Mouse (Mus musculus): ENCODE measurements around the gene Bub1b. TPM values are rescaled to one million over a fixed set of nuclear protein-coding genes. Genes with fewer than 3 reads are reported as not detected.

The Bub1b gene
- total RNA-seq, 1 experiment, result 115 TPM

DNA sequence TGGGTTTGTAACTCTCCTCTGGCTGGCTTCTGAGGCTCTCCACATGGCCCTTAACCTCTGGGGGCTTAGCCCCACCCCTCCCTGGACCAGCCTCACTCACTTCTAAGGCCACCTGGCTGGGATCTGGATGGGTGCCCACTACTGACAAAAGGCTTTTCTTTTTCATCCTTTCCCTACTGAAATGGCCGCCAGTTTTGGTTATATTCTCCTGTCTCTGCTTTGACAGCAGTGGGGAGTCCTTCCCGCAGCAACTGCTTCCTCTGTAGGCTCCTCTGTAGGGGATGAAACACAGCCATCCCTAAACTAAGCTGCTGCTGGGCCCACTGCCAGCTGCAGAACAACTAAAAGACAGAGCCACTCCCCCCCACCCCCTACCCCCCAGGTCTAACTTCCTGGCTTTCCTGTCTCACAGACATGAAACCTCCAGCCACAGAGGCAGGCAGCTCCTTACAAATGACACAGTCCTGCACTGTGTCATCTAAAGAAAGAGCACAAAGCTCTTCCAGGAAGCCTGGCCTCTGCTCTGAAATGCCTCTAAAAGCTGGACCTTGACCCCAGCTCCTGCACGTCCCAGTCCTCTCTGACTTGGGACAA lies 58.8 kb downstream of the Bub1b start:
- Histone ChIP-seq H3K36me3 (ENCODE audit: control insufficient read depth, insufficient read depth, low read length, poor library complexity, severe bottlenecking) (no peaks in the 10 kb centered on the region), H3K27ac (ENCODE audit: insufficient read depth, low read depth, low read length, poor library complexity, severe bottlenecking) (no peak overlapping the region), H3K9ac (ENCODE audit: insufficient read depth, low read depth, low read length, poor library complexity, severe bottlenecking) (no peak overlapping the region), H3K4me3 (ENCODE audit: insufficient read depth in 1 of 2, low read depth in 1 of 2, low read length in 2 of 2, poor library complexity in 1 of 2, severe bottlenecking in 1 of 2) (no peak overlapping the region), H3K9me3 (ENCODE audit: control insufficient read depth, insufficient read depth, low read depth, low read length) (no peaks in the 10 kb centered on the region), H3K4me1 (ENCODE audit: control insufficient read depth in 2 of 2, insufficient read depth in 2 of 2, low read length in 2 of 2, poor library complexity in 1 of 2) (peaks cover 10 to 25% of the 10 kb centered on the region in 2 experiments)
- in situ Hi-C loops (cut with MboI; ENCODE audit: low sequenced_read_pairs in 2 of 2, unreplicated experiment in 2 of 2), result no loop called here
- DNase-seq (ENCODE audit: low read depth, low spot score), result no peak
- TF ChIP-seq ZC3H11A (IDR thresholded peaks at IDR 0.05; ENCODE audit: borderline replicate concordance, low read depth, low read length) (no peak), CHD2 (IDR thresholded peaks at IDR 0.05; ENCODE audit: low read depth, low read length) (no peak), ZNF384 (IDR thresholded peaks at IDR 0.05; ENCODE audit: low read depth, low read length) (no peak), MAFK (IDR thresholded peaks at IDR 0.05; ENCODE audit: insufficient read depth, low read depth, low read length) (no peak), HCFC1 (IDR thresholded peaks at IDR 0.05; ENCODE audit: borderline replicate concordance, insufficient read depth, low read length) (no peak)

DNA sequence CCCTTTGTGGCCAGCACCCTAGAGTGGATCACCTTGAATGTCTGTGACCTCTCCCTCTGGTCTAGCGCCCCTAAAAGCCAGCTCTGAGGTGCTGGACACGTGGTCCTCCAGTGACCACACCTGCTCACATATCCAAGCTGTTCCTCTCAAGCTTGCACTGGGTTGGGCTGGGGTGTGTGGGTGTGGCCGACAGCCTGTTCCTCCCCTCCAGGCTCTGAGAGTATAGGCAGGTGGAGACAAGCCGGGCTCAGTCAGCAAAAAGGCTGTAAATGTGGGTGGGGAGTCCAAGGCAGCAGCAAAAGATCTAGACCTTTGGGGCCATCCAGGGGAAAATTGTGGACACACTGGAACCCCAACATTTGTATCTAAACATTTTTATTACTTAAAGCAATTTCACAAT lies 60.4 kb downstream of the Bub1b start:
- no peak overlapping the region for H3K27ac ChIP-seq (ENCODE audit: insufficient read depth, low read depth, low read length, poor library complexity, severe bottlenecking)
- H3K4me1 ChIP-seq (ENCODE audit: control insufficient read depth in 2 of 2, insufficient read depth in 2 of 2, low read length in 2 of 2, poor library complexity in 1 of 2), result peaks cover 12 to 31% of the 10 kb centered on the region in 2 experiments
- no peak overlapping the region for H3K4me3 ChIP-seq (ENCODE audit: insufficient read depth in 1 of 2, low read depth in 1 of 2, low read length in 2 of 2, poor library complexity in 1 of 2, severe bottlenecking in 1 of 2)
- no peak for DNase-seq (ENCODE audit: low read depth, low spot score)
- no peak for TF ChIP-seq ZNF384 (IDR thresholded peaks at IDR 0.05; ENCODE audit: low read depth, low read length)
- TF ChIP-seq ZC3H11A (IDR thresholded peaks at IDR 0.05; ENCODE audit: borderline replicate concordance, low read depth, low read length), result no peak
- TF ChIP-seq CHD2 (IDR thresholded peaks at IDR 0.05; ENCODE audit: low read depth, low read length), result no peak
- no peak for TF ChIP-seq MAFK (IDR thresholded peaks at IDR 0.05; ENCODE audit: insufficient read depth, low read depth, low read length)
- TF ChIP-seq HCFC1 (IDR thresholded peaks at IDR 0.05; ENCODE audit: borderline replicate concordance, insufficient read depth, low read length), result no peak
- no peaks in the 10 kb centered on the region for H3K36me3 ChIP-seq (ENCODE audit: control insufficient read depth, insufficient read depth, low read length, poor library complexity, severe bottlenecking)
- in situ Hi-C loops (cut with MboI; ENCODE audit: low sequenced_read_pairs in 2 of 2, unreplicated experiment in 2 of 2), result no loop called here
- H3K9me3 ChIP-seq (ENCODE audit: control insufficient read depth, insufficient read depth, low read depth, low read length), result no peaks in the 10 kb centered on the region
- H3K9ac ChIP-seq (ENCODE audit: insufficient read depth, low read depth, low read length, poor library complexity, severe bottlenecking), result no peak overlapping the region

DNA sequence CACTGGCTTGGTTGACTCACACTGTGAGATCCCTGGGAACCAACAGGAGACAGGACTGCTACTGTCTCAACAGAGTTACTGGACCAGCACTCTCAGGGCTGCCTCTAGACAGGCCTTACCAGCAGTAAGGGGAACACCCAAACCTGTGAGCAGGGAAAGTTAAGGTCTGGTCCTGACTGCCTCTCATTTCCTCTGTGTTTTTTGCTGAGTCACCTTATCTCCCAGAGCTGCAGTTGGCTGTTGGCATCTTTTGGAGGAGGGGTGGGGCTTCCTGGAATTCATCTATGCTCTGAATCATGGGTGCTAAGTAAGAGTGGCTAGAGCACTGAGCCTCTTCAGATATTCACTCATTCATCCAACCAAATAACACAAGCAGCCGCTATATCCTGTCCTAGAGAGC lies 61.1 kb downstream of the Bub1b start:
- 0 out of 4 replicates have a peak overlapping the region, but pooled peaks of 1 of the 2 experiments have one; percentile 9 for H3K4me3 ChIP-seq (ENCODE audit: insufficient read depth in 1 of 2, low read depth in 1 of 2, low read length in 2 of 2, poor library complexity in 1 of 2, severe bottlenecking in 1 of 2)
- H3K27ac ChIP-seq (ENCODE audit: insufficient read depth, low read depth, low read length, poor library complexity, severe bottlenecking), result peak overlapping the region; percentile 52; the same call in 1 of the 2 replicates
- no peak overlapping the region; the same call in 1 of the 2 replicates for H3K9ac ChIP-seq (ENCODE audit: insufficient read depth, low read depth, low read length, poor library complexity, severe bottlenecking)
- no peaks in the 10 kb centered on the region for H3K9me3 ChIP-seq (ENCODE audit: control insufficient read depth, insufficient read depth, low read depth, low read length)
- no peak for TF ChIP-seq CHD2 (IDR thresholded peaks at IDR 0.05; ENCODE audit: low read depth, low read length)
- no peak for TF ChIP-seq ZC3H11A (IDR thresholded peaks at IDR 0.05; ENCODE audit: borderline replicate concordance, low read depth, low read length)
- TF ChIP-seq HCFC1 (IDR thresholded peaks at IDR 0.05; ENCODE audit: borderline replicate concordance, insufficient read depth, low read length), result no peak
- no peak for TF ChIP-seq ZNF384 (IDR thresholded peaks at IDR 0.05; ENCODE audit: low read depth, low read length)
- peak; percentile 96 for TF ChIP-seq MAFK (IDR thresholded peaks at IDR 0.05; ENCODE audit: insufficient read depth, low read depth, low read length)
- H3K36me3 ChIP-seq (ENCODE audit: control insufficient read depth, insufficient read depth, low read length, poor library complexity, severe bottlenecking), result no peaks in the 10 kb centered on the region
- in situ Hi-C loops (cut with MboI; ENCODE audit: low sequenced_read_pairs in 2 of 2, unreplicated experiment in 2 of 2), result no loop called here
- H3K4me1 ChIP-seq (ENCODE audit: control insufficient read depth in 2 of 2, insufficient read depth in 2 of 2, low read length in 2 of 2, poor library complexity in 1 of 2), result peaks cover 12 to 37% of the 10 kb centered on the region in 2 experiments
- DNase-seq (ENCODE audit: low read depth, low spot score), result no peak

DNA sequence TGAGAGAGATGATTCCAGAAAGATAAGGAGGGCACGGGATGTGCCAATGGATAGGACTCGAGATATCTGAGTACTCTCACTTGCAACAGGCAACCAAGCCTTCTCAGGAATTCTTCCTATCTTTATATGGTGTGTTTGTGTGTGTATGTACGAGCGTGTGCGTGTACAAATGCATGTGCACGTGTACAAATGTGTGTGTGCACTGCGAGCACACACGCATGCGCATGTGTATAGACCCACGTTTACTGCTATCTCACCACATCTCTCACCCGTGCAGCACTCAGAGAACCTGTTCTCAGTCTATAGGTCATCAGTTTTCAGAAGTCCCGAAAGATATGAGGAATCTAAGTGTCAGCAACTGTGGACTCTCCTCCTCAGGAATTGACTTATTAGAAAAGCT lies 61.5 kb downstream of the Bub1b start:
- TF ChIP-seq ZNF384 (IDR thresholded peaks at IDR 0.05; ENCODE audit: low read depth, low read length), result no peak
- no peak for TF ChIP-seq ZC3H11A (IDR thresholded peaks at IDR 0.05; ENCODE audit: borderline replicate concordance, low read depth, low read length)
- TF ChIP-seq HCFC1 (IDR thresholded peaks at IDR 0.05; ENCODE audit: borderline replicate concordance, insufficient read depth, low read length), result no peak
- no peak for TF ChIP-seq CHD2 (IDR thresholded peaks at IDR 0.05; ENCODE audit: low read depth, low read length)
- TF ChIP-seq MAFK (IDR thresholded peaks at IDR 0.05; ENCODE audit: insufficient read depth, low read depth, low read length), result no peak
- Histone ChIP-seq H3K36me3 (ENCODE audit: control insufficient read depth, insufficient read depth, low read length, poor library complexity, severe bottlenecking) (no peaks in the 10 kb centered on the region), H3K27ac (ENCODE audit: insufficient read depth, low read depth, low read length, poor library complexity, severe bottlenecking) (no peak overlapping the region; the same call in 1 of the 2 replicates), H3K4me1 (ENCODE audit: control insufficient read depth in 2 of 2, insufficient read depth in 2 of 2, low read length in 2 of 2, poor library complexity in 1 of 2) (peaks cover 12 to 34% of the 10 kb centered on the region in 2 experiments), H3K9ac (ENCODE audit: insufficient read depth, low read depth, low read length, poor library complexity, severe bottlenecking) (no peak overlapping the region), H3K9me3 (ENCODE audit: control insufficient read depth, insufficient read depth, low read depth, low read length) (no peaks in the 10 kb centered on the region), H3K4me3 (ENCODE audit: insufficient read depth in 1 of 2, low read depth in 1 of 2, low read length in 2 of 2, poor library complexity in 1 of 2, severe bottlenecking in 1 of 2) (no peak overlapping the region; a peak in 1 of 4 replicates)
- no peak for DNase-seq (ENCODE audit: low read depth, low spot score)
- in situ Hi-C loops (cut with MboI; ENCODE audit: low sequenced_read_pairs in 2 of 2, unreplicated experiment in 2 of 2), result no loop called here
